Mouse (Mus musculus): ENCODE data around the gene Zbed4. TPM values are rescaled to one million over a fixed set of nuclear protein-coding genes. Genes with fewer than 3 reads are reported as not detected.
"Not testable (repeated sequence)": the region's sequence is repeated elsewhere in the genome, so short reads cannot be mapped to it uniquely, and the experiment has no call there.

Gene Zbed4
- polyA plus RNA-seq, 1 experiment from 2014 or later: 3.6 TPM

- Histone ChIP-seq H3K36me3 (replicated peaks; ENCODE audit: insufficient read depth, low read length) (peaks cover 24% of the 10 kb centered on the region), H3K4me2 (ENCODE audit: low read depth, low read length) (peak overlapping the region; percentile 92), H3K27ac (ENCODE audit: low read depth) (peak overlapping the region; percentile 95), H3K9ac (replicated peaks) (peak overlapping the region; percentile 91), H3K27me3 (ENCODE audit: insufficient read depth, low read length) (no peaks in the 10 kb centered on the region), H3K4me3 (ENCODE audit: low read depth, low read length) (peak overlapping the region; percentile 96), H3K9me3 (ENCODE audit: low read length) (no peaks in the 10 kb centered on the region), H3K4me1 (ENCODE audit: insufficient read depth) (peaks cover 40% of the 10 kb centered on the region)
- ATAC-seq: peak; percentile 68
- WGBS (ENCODE audit: insufficient replicate concordance): 4% methylated on average over 50 of the region's 86 CpGs
- TF ChIP-seq EP300 (IDR thresholded peaks at IDR 0.05; ENCODE audit: low read depth) (no peak), CTCF (IDR thresholded peaks at IDR 0.05; ENCODE audit: low read depth) (no peak)
- DNase-seq: peak; percentile 71
Observed at GRCm38 (mm10) chr15:88733041-88733751, 18.3 kb upstream of the Zbed4 start.

GRCm38 (mm10) chr15:88733834-88734571 is 17.5 kb upstream of the Zbed4 start, which contains the start of gene Brd1:
Gene Brd1, minus strand, starts transcription at chr15:88734233.
- peaks cover 18% of the 10 kb centered on the region for H3K36me3 ChIP-seq (replicated peaks; ENCODE audit: insufficient read depth, low read length)
- H3K27me3 ChIP-seq (ENCODE audit: insufficient read depth, low read length): no peaks in the 10 kb centered on the region
- peak within 1 kb of the TSS; percentile 91 for H3K9ac ChIP-seq (replicated peaks)
- WGBS (ENCODE audit: insufficient replicate concordance): under 1% methylated on average over 75 of the region's 103 CpGs
- H3K4me2 ChIP-seq (ENCODE audit: low read depth, low read length): peak within 1 kb of the TSS; percentile 92
- no peaks in the 10 kb centered on the region for H3K9me3 ChIP-seq (ENCODE audit: low read length)
- peaks cover 40% of the 10 kb centered on the region for H3K4me1 ChIP-seq (ENCODE audit: insufficient read depth)
- H3K27ac ChIP-seq (ENCODE audit: low read depth): peak within 1 kb of the TSS; percentile 95
- no peak for TF ChIP-seq EP300 (IDR thresholded peaks at IDR 0.05; ENCODE audit: low read depth)
- TF ChIP-seq CTCF (IDR thresholded peaks at IDR 0.05; ENCODE audit: low read depth): no peak
- H3K4me3 ChIP-seq (ENCODE audit: low read depth, low read length): peak within 1 kb of the TSS; percentile 96
- ATAC-seq: peak; percentile 80
- DNase-seq: peak; percentile 82

GRCm38 (mm10) chr15:88736166-88736565 is 15.3 kb upstream of the Zbed4 start:
- no peaks in the 10 kb centered on the region for H3K27me3 ChIP-seq (ENCODE audit: insufficient read depth, low read length)
- no peak for DNase-seq

GRCm38 (mm10) chr15:88738466-88738865 is 13.0 kb upstream of the Zbed4 start:
- no peak for TF ChIP-seq EP300 (IDR thresholded peaks at IDR 0.05; ENCODE audit: low read depth)
- no peak for TF ChIP-seq CTCF (IDR thresholded peaks at IDR 0.05; ENCODE audit: low read depth)

More at GRCm38 (mm10) chr15:88736166-88736565, 15.3 kb upstream of the Zbed4 start:
- Histone ChIP-seq H3K4me3 (ENCODE audit: low read depth, low read length) (no peak overlapping the region), H3K36me3 (replicated peaks; ENCODE audit: insufficient read depth, low read length) (0 out of 2 replicates have a peak, but pooled peaks cover 2% of the 10 kb centered on the region), H3K9ac (replicated peaks) (no peak overlapping the region), H3K9me3 (ENCODE audit: low read length) (no peaks in the 10 kb centered on the region), H3K4me1 (ENCODE audit: insufficient read depth) (peaks cover 34% of the 10 kb centered on the region), H3K27ac (ENCODE audit: low read depth) (no peak overlapping the region), H3K4me2 (ENCODE audit: low read depth, low read length) (no peak overlapping the region)
- TF ChIP-seq CTCF (IDR thresholded peaks at IDR 0.05; ENCODE audit: low read depth) (no peak), EP300 (IDR thresholded peaks at IDR 0.05; ENCODE audit: low read depth) (no peak)
- ATAC-seq: no peak
- WGBS (ENCODE audit: insufficient replicate concordance): 60% methylated on average over 4 of the region's 4 CpGs

GRCm38 (mm10) chr15:88741366-88741765 is 10.1 kb upstream of the Zbed4 start:
- no peak for TF ChIP-seq CTCF (IDR thresholded peaks at IDR 0.05; ENCODE audit: low read depth)
- TF ChIP-seq EP300 (IDR thresholded peaks at IDR 0.05; ENCODE audit: low read depth): no peak
- Histone ChIP-seq H3K4me1 (ENCODE audit: insufficient read depth) (peaks cover 4% of the 10 kb centered on the region), H3K9me3 (ENCODE audit: low read length) (no peaks in the 10 kb centered on the region), H3K4me2 (ENCODE audit: low read depth, low read length) (no peak overlapping the region), H3K27me3 (ENCODE audit: insufficient read depth, low read length) (no peaks in the 10 kb centered on the region), H3K27ac (ENCODE audit: low read depth) (no peak overlapping the region), H3K9ac (replicated peaks) (no peak overlapping the region), H3K4me3 (ENCODE audit: low read depth, low read length) (no peak overlapping the region), H3K36me3 (replicated peaks; ENCODE audit: insufficient read depth, low read length) (no peaks in the 10 kb centered on the region)
- ATAC-seq (no peak), DNase-seq (no peak)
- 74% methylated on average over 6 of the region's 6 CpGs for WGBS (ENCODE audit: insufficient replicate concordance)

More at GRCm38 (mm10) chr15:88738466-88738865, 13.0 kb upstream of the Zbed4 start:
- Histone ChIP-seq H3K9me3 (ENCODE audit: low read length) (no peaks in the 10 kb centered on the region), H3K27ac (ENCODE audit: low read depth) (no peak overlapping the region), H3K9ac (replicated peaks) (no peak overlapping the region), H3K4me3 (ENCODE audit: low read depth, low read length) (no peak overlapping the region), H3K27me3 (ENCODE audit: insufficient read depth, low read length) (no peaks in the 10 kb centered on the region), H3K4me2 (ENCODE audit: low read depth, low read length) (no peak overlapping the region), H3K36me3 (replicated peaks; ENCODE audit: insufficient read depth, low read length) (no peaks in the 10 kb centered on the region), H3K4me1 (ENCODE audit: insufficient read depth) (peaks cover 16% of the 10 kb centered on the region)
- DNase-seq (no peak), ATAC-seq (no peak)
- 77% methylated on average over 2 of the region's 2 CpGs for WGBS (ENCODE audit: insufficient replicate concordance)

GRCm38 (mm10) chr15:88743371-88743770 is 8.1 kb upstream of the Zbed4 start:
- WGBS (ENCODE audit: insufficient replicate concordance): 43% methylated on average over 5 of the region's 5 CpGs
- H3K27me3 ChIP-seq (ENCODE audit: insufficient read depth, low read length); H3K9ac ChIP-seq (replicated peaks); H3K4me3 ChIP-seq (ENCODE audit: low read depth, low read length); H3K9me3 ChIP-seq (ENCODE audit: low read length); H3K27ac ChIP-seq (ENCODE audit: low read depth); ATAC-seq; H3K36me3 ChIP-seq (replicated peaks; ENCODE audit: insufficient read depth, low read length); H3K4me1 ChIP-seq (ENCODE audit: insufficient read depth); DNase-seq; H3K4me2 ChIP-seq (ENCODE audit: low read depth, low read length): not testable (repeated sequence)
